Mouse (Mus musculus): ENCODE measurements around the gene Tbc1d7. TPM values are rescaled to one million over a fixed set of nuclear protein-coding genes. Genes with fewer than 3 reads are reported as not detected.

Tbc1d7 gene
- total RNA-seq (2021), result 10 to 100 TPM; 16.1 to 22.6 TPM
- polyA plus RNA-seq (2012; rRNA removed), result 12.6 and 19.5 TPM in 2 replicates
- long read RNA-seq, transcript Tbc1d7-202 (8 exons, 1,246 nt), result major isoform, 13 of 35 reads
- long read RNA-seq, partial matches to known transcripts, result 1 of 35 reads
- long read RNA-seq, other reads (novel, unspliced or antisense), result 19 of 35 reads

GRCm38 (mm10) chr13:43171020-43171710 lies at the start of gene Tbc1d7:
Gene Tbc1d7 (minus strand): TSS chr13:43171501.
- DNase-seq, result peak; percentile 99

GRCm38 (mm10) chr13:43220635-43221034 lies 49.3 kb upstream of the Tbc1d7 start:
- DNase-seq, result no peak

GRCm38 (mm10) chr13:43218764-43219163 lies 47.5 kb upstream of the Tbc1d7 start:
- no peak for DNase-seq

GRCm38 (mm10) chr13:43218284-43218683 lies 47.0 kb upstream of the Tbc1d7 start:
- no peak for DNase-seq

GRCm38 (mm10) chr13:43217686-43218085 lies 46.4 kb upstream of the Tbc1d7 start:
- no peak for DNase-seq

GRCm38 (mm10) chr13:43217059-43217458 lies 45.8 kb upstream of the Tbc1d7 start:
- no peak for DNase-seq

GRCm38 (mm10) chr13:43215994-43216706 lies 44.8 kb upstream of the Tbc1d7 start:
- DNase-seq, result no peak

GRCm38 (mm10) chr13:43215144-43215993 lies 44.1 kb upstream of the Tbc1d7 start:
- no peak for DNase-seq

- DNase-seq, result peak; percentile 89
Observed at GRCm38 (mm10) chr13:43212338-43212737, 41.0 kb upstream of the Tbc1d7 start.

- DNase-seq, result no peak
Observed at GRCm38 (mm10) chr13:43210956-43211355, 39.7 kb upstream of the Tbc1d7 start.

- DNase-seq, result no peak
Observed at GRCm38 (mm10) chr13:43209560-43209959, 38.3 kb upstream of the Tbc1d7 start.

- DNase-seq, result no peak
Observed at GRCm38 (mm10) chr13:43208914-43209439, 37.7 kb upstream of the Tbc1d7 start.

- no peak for DNase-seq
Observed at GRCm38 (mm10) chr13:43206118-43206683, 34.9 kb upstream of the Tbc1d7 start.

- peak; percentile 72 for DNase-seq
Observed at GRCm38 (mm10) chr13:43203641-43204040, 32.3 kb upstream of the Tbc1d7 start.

GRCm38 (mm10) chr13:43203234-43203633 lies 31.9 kb upstream of the Tbc1d7 start:
- DNase-seq, result no peak

GRCm38 (mm10) chr13:43202351-43202750 lies 31.1 kb upstream of the Tbc1d7 start:
- no peak for DNase-seq

GRCm38 (mm10) chr13:43201033-43201432 lies 29.7 kb upstream of the Tbc1d7 start:
- peak; percentile 62 for DNase-seq

GRCm38 (mm10) chr13:43200473-43200872 lies 29.2 kb upstream of the Tbc1d7 start:
- no peak for DNase-seq

- peak; percentile 67 for DNase-seq
Observed at GRCm38 (mm10) chr13:43199749-43200148, 28.4 kb upstream of the Tbc1d7 start.

GRCm38 (mm10) chr13:43199282-43199681 lies 28.0 kb upstream of the Tbc1d7 start:
- DNase-seq, result no peak

- no peak for DNase-seq
Observed at GRCm38 (mm10) chr13:43197187-43197586, 25.9 kb upstream of the Tbc1d7 start.

GRCm38 (mm10) chr13:43196000-43196399 lies 24.7 kb upstream of the Tbc1d7 start:
- DNase-seq, result no peak

Data from adrenal gland, adult 2 months (tissue).